In the genomic region with DNA sequence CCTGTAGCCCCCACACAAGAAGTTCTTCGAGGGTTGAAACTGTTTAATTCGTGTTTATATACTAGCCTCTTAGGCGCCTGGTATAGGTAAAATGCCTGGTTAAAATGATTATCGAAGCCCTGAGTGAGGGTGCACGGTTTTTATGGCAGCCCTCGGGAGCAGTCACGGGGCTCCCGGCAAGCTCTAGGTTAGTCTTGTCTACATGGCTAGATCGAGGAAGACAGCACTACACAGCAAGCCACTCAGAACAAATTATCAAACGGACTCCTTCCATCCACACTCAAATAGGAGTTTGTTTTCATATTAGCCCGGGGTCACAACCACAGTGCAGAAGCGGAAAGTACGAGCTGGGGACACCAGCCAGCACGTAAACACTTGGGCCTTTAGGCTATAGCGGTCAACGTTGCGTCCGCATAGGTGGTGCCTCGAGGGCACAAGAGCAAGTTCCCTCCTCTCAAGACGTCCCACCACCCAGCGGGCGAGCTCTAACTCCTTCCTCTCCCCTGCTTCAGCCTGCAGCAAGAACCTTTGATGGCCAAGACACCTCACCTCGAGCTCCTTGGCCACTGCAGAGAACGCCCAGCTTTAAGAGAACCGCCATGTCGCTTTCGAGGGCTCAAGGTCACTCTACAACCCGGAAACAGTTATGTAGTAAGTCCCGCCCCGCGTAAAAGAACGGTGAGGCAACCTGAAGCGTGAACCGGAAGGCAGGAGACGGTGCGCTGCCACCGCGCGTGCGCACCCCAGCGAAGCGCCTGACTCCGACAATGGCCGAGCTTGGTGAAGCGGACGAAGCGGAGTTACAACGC, we compare ENCODE assay signal across 8 mouse cellular contexts. TPM values are rescaled to one million over a fixed set of nuclear protein-coding genes. Genes with fewer than 3 reads are reported as not detected.
A peak's percentile ranks its signal among the peaks of the same experiment; 100 is the strongest.
DNase-seq lines count a peak whose midpoint lies in the region; ATAC-seq and TF ChIP-seq lines count a peak whose summit lies in the region.

A gene (minus strand): TSS at position 624 of the 809 bp plus-strand sequence.
A gene (plus strand): TSS at position 722 of the 809 bp plus-strand sequence.

- ATAC-seq in activated CD4-positive, CD25-positive, alpha-beta regulatory T cell, adult 4 months: peak; percentile 98

- peak; percentile 86 to 91 for DNase-seq in gastrocnemius, adult 8-10 months (ENCODE audit: low spot score in 2 of 2)
- peak; percentile 93 for DNase-seq in hindlimb bud, embryonic 11.5 days (ENCODE audit: extremely low spot score, low read depth, low spot score)
- peak; percentile 85 to 95 for DNase-seq in left cerebral cortex, adult 8-10 months (ENCODE audit: low spot score in 2 of 2)
- DNase-seq in right cerebral cortex, postnatal 10 days (ENCODE audit: low spot score in 2 of 2): peak; percentile 97 to 98
- peak; percentile 87 for DNase-seq in urinary bladder, postnatal 25 days (ENCODE audit: low spot score)

- H3K9me3 ChIP-seq in megakaryocyte, embryonic 14.5 days: no peaks in the 10 kb centered on the region

- peaks cover 9% of the 10 kb centered on the region for H3K4me1 ChIP-seq in cortical plate, adult 2 months (ENCODE audit: control insufficient read depth, insufficient read depth, low read length)
- H3K4me1 ChIP-seq in megakaryocyte, embryonic 14.5 days: peaks cover 48% of the 10 kb centered on the region

- H3K36me3 ChIP-seq in megakaryocyte, embryonic 14.5 days (replicated peaks; ENCODE audit: low read length): peaks cover 53% of the 10 kb centered on the region

- peak within 1 kb of the TSS; percentile 41 for H3K27ac ChIP-seq in cortical plate, adult 2 months (ENCODE audit: insufficient read depth, low read length)

- TF ChIP-seq CTCF in cortical plate, adult 2 months (IDR thresholded peaks at IDR 0.05; ENCODE audit: extremely low read depth, insufficient read depth, low read length): no peak

- H3K4me3 ChIP-seq in cortical plate, adult 2 months (ENCODE audit: insufficient read depth, low read length): peak within 1 kb of the TSS; percentile 78
- H3K4me3 ChIP-seq in megakaryocyte, embryonic 14.5 days (replicated peaks): peak within 1 kb of the TSS; percentile 99

- TF ChIP-seq POLR2A in cortical plate, adult 2 months (IDR thresholded peaks at IDR 0.05; ENCODE audit: extremely low read depth, insufficient read depth, low read length): peak; percentile 92

- H3K27me3 ChIP-seq in megakaryocyte, embryonic 14.5 days (replicated peaks): no peaks in the 10 kb centered on the region

RNA-seq across cellular contexts. Expression of the first gene that starts in this region (rescaled TPM):
- 100 to 1,000 TPM; 176 to 199 TPM for polyA plus RNA-seq in activated CD4-positive, CD25-positive, alpha-beta regulatory T cell, adult 4 months (2017; shearing (Covaris generic))
- 139 and 145 TPM in 2 replicates for polyA plus RNA-seq in cortical plate, adult 2 months (2012; rRNA removed)
- 100 to 1,000 TPM; 290 to 337 (median 311) TPM for total RNA-seq in gastrocnemius, adult 8-10 months (2022)
- 100 to 1,000 TPM; 102 to 113 (median 109) TPM for total RNA-seq in left cerebral cortex, adult 8-10 months (2022)
- 6.3 and 16.9 TPM in 2 replicates for polyA plus RNA-seq in megakaryocyte, embryonic 14.5 days (2012; ENCODE audit: insufficient read depth, low replicate concordance)

RNA-seq across cellular contexts. Expression of the second gene that starts in this region (rescaled TPM):
- polyA plus RNA-seq in activated CD4-positive, CD25-positive, alpha-beta regulatory T cell, adult 4 months (2017; shearing (Covaris generic)): 100 to 1,000 TPM; 118 to 128 TPM
- 465 and 504 TPM in 2 replicates for polyA plus RNA-seq in cortical plate, adult 2 months (2012; rRNA removed)
- total RNA-seq in gastrocnemius, adult 8-10 months (2022): 100 to 1,000 TPM; 197 to 232 (median 214) TPM
- 100 to 1,000 TPM; 195 to 210 (median 203) TPM for total RNA-seq in left cerebral cortex, adult 8-10 months (2022)
- polyA plus RNA-seq in megakaryocyte, embryonic 14.5 days (2012; ENCODE audit: insufficient read depth, low replicate concordance): 8.5 and 23.8 TPM in 2 replicates

Comparison
In these comparisons a context has a peak if more than half of its experiments do, and no peak if none do; other contexts are left out.
1. Peak in every context shown above with its lines: DNase-seq, ATAC-seq, H3K4me3 ChIP-seq and H3K27ac ChIP-seq.